8 mouse cellular contexts compared by ENCODE assay signal in genomic region chr12:111386642-111387120, GRCm38 (mm10). TPM values are rescaled to one million over a fixed set of nuclear protein-coding genes. Genes with fewer than 3 reads are reported as not detected.
DNase-seq lines count a peak whose midpoint lies in the region; ATAC-seq and TF ChIP-seq lines count a peak whose summit lies in the region.

No protein-coding gene starts in this region.

- peak; percentile 88 for ATAC-seq in intestine, embryonic 14.5 days (replicated peaks; ENCODE audit: low FRiP score, low TSS enrichment, low read depth)
- peak; percentile 75 for ATAC-seq in liver, embryonic 13.5 days (ENCODE audit: low read depth)
- ATAC-seq in hindbrain, embryonic 14.5 days (ENCODE audit: low FRiP score) = no peak
- no peak for ATAC-seq in forebrain, embryonic 11.5 days (replicated peaks; ENCODE audit: low FRiP score)

- no peaks in the 10 kb centered on the region for H3K4me1 ChIP-seq in spleen, adult 2 months (ENCODE audit: control insufficient read depth, insufficient read depth, insufficient read length)
- H3K4me1 ChIP-seq in intestine, embryonic 14.5 days (replicated peaks; ENCODE audit: control insufficient read depth, insufficient read depth, low read length) = peaks cover 7% of the 10 kb centered on the region
- H3K4me1 ChIP-seq in liver, embryonic 13.5 days (replicated peaks) = peaks cover 6% of the 10 kb centered on the region; the same call in 1 of the 2 replicates
- H3K4me1 ChIP-seq in hindbrain, embryonic 14.5 days (replicated peaks; ENCODE audit: control insufficient read depth, insufficient read depth, low read length) = no peaks in the 10 kb centered on the region
- no peaks in the 10 kb centered on the region for H3K4me1 ChIP-seq in forebrain, embryonic 11.5 days (replicated peaks; ENCODE audit: control insufficient read depth, insufficient read depth, low read length)

- H3K9me3 ChIP-seq in intestine, embryonic 14.5 days (ENCODE audit: control insufficient read depth, low read length) = no peaks in the 10 kb centered on the region
- H3K9me3 ChIP-seq in liver, embryonic 13.5 days (replicated peaks) = no peaks in the 10 kb centered on the region
- H3K9me3 ChIP-seq in hindbrain, embryonic 14.5 days (ENCODE audit: control insufficient read depth, low read length) = no peaks in the 10 kb centered on the region
- H3K9me3 ChIP-seq in forebrain, embryonic 11.5 days (ENCODE audit: control insufficient read depth, low read length) = no peaks in the 10 kb centered on the region

- no peak for DNase-seq in spleen, adult 2 months (ENCODE audit: low read depth in 1 of 2, low spot score in 2 of 2)
- DNase-seq in spleen, adult 12 weeks (ENCODE audit: low spot score) = no peak
- peak; percentile 67 for DNase-seq in intestine, embryonic 14.5 days (ENCODE audit: low spot score)
- no peak for DNase-seq in liver, embryonic 13.5 days
- no peak for DNase-seq in urinary bladder, adult 18-20 months (ENCODE audit: low spot score in 2 of 2)
- no peak for DNase-seq in cerebellum, adult 11-12 months
- no peak for DNase-seq in hindbrain, embryonic 14.5 days (ENCODE audit: low spot score)
- no peak for DNase-seq in forebrain, embryonic 11.5 days (ENCODE audit: low spot score)

- H3K9ac ChIP-seq in intestine, embryonic 14.5 days (ENCODE audit: low read length) = no peak overlapping the region
- H3K9ac ChIP-seq in liver, embryonic 13.5 days = no peak overlapping the region
- no peak overlapping the region for H3K9ac ChIP-seq in hindbrain, embryonic 14.5 days
- H3K9ac ChIP-seq in forebrain, embryonic 11.5 days (ENCODE audit: low read length) = no peak overlapping the region

- H3K4me3 ChIP-seq in spleen, adult 2 months (ENCODE audit: extremely low read depth, insufficient read depth, insufficient read length) = no peak overlapping the region
- no peak overlapping the region for H3K4me3 ChIP-seq in intestine, embryonic 14.5 days (ENCODE audit: low read depth, low read length)
- H3K4me3 ChIP-seq in liver, embryonic 13.5 days (replicated peaks) = no peak overlapping the region
- H3K4me3 ChIP-seq in hindbrain, embryonic 14.5 days (replicated peaks; ENCODE audit: low read length) = no peak overlapping the region
- H3K4me3 ChIP-seq in forebrain, embryonic 11.5 days (ENCODE audit: low read depth, low read length) = no peak overlapping the region

- peak overlapping the region; percentile 16; the same call in 1 of the 2 replicates for H3K27ac ChIP-seq in spleen, adult 2 months (ENCODE audit: insufficient read depth, low read length)
- peak overlapping the region; percentile 29; the same call in 1 of the 2 replicates for H3K27ac ChIP-seq in intestine, embryonic 14.5 days (ENCODE audit: low read depth)
- no peak overlapping the region; the same call in 1 of the 2 replicates for H3K27ac ChIP-seq in liver, embryonic 13.5 days
- no peak overlapping the region for H3K27ac ChIP-seq in hindbrain, embryonic 14.5 days
- no peak overlapping the region for H3K27ac ChIP-seq in forebrain, embryonic 11.5 days (ENCODE audit: low read depth, low read length)

- H3K4me2 ChIP-seq in intestine, embryonic 14.5 days (ENCODE audit: low read length) = no peak overlapping the region
- H3K4me2 ChIP-seq in liver, embryonic 13.5 days = no peak overlapping the region
- no peak overlapping the region for H3K4me2 ChIP-seq in hindbrain, embryonic 14.5 days (replicated peaks)
- no peak overlapping the region for H3K4me2 ChIP-seq in forebrain, embryonic 11.5 days (ENCODE audit: low read depth, low read length, severe bottlenecking)

- H3K36me3 ChIP-seq in spleen, adult 2 months (ENCODE audit: control insufficient read depth, insufficient read depth, low read length) = no peaks in the 10 kb centered on the region
- no peaks in the 10 kb centered on the region for H3K36me3 ChIP-seq in intestine, embryonic 14.5 days (ENCODE audit: control insufficient read depth, insufficient read depth, low read length)
- no peaks in the 10 kb centered on the region for H3K36me3 ChIP-seq in liver, embryonic 13.5 days
- H3K36me3 ChIP-seq in hindbrain, embryonic 14.5 days (replicated peaks; ENCODE audit: control insufficient read depth, insufficient read depth) = no peaks in the 10 kb centered on the region
- no peaks in the 10 kb centered on the region for H3K36me3 ChIP-seq in forebrain, embryonic 11.5 days (ENCODE audit: control insufficient read depth, insufficient read depth, low read length)

- no peak for TF ChIP-seq POLR2A in spleen, adult 2 months (IDR thresholded peaks at IDR 0.05; ENCODE audit: low read depth, low read length)

- TF ChIP-seq CTCF in spleen, adult 2 months (IDR thresholded peaks at IDR 0.05; ENCODE audit: extremely low read depth, insufficient read depth, insufficient read length, insufficient replicate concordance) = no peak

- 30% methylated on average over 8 of the region's 8 CpGs for WGBS in spleen, adult 2 months
- 43% methylated on average over 8 of the region's 8 CpGs for WGBS in intestine, embryonic 14.5 days
- 36% methylated on average over 8 of the region's 8 CpGs for WGBS in liver, embryonic 13.5 days (ENCODE audit: insufficient replicate concordance)
- WGBS in hindbrain, embryonic 14.5 days = 64% methylated on average over 8 of the region's 8 CpGs
- WGBS in forebrain, embryonic 11.5 days = 75% methylated on average over 8 of the region's 8 CpGs

- no peaks in the 10 kb centered on the region for H3K27me3 ChIP-seq in spleen, adult 2 months (ENCODE audit: control insufficient read depth, insufficient read depth, low read length)
- no peaks in the 10 kb centered on the region for H3K27me3 ChIP-seq in intestine, embryonic 14.5 days (replicated peaks; ENCODE audit: control insufficient read depth, insufficient read depth, low read length)
- peaks cover 22% of the 10 kb centered on the region for H3K27me3 ChIP-seq in liver, embryonic 13.5 days
- no peaks in the 10 kb centered on the region for H3K27me3 ChIP-seq in hindbrain, embryonic 14.5 days (ENCODE audit: control insufficient read depth, insufficient read depth, low read length)
- H3K27me3 ChIP-seq in forebrain, embryonic 11.5 days (ENCODE audit: control insufficient read depth, insufficient read depth, low read length) = no peaks in the 10 kb centered on the region

RNA-seq across cellular contexts. Expression of gene Cdc42bpb, which starts 9.2 kb away (rescaled TPM):
- 78.4 and 91.2 TPM in 2 replicates for polyA plus RNA-seq in spleen, adult 2 months (2012; rRNA removed)
- polyA plus RNA-seq in intestine, embryonic 14.5 days (2014; fragmentation: Nextera tagmentation; extraction: Ambion mirVana) = 48.2 and 49.0 TPM in 2 replicates
- 5.9 and 6.7 TPM in 2 replicates for polyA plus RNA-seq in liver, embryonic 13.5 days (2015; fragmentation: Nextera tagmentation; extraction: Ambion mirVana)
- 48.1 and 48.3 TPM in 2 replicates for polyA plus RNA-seq in hindbrain, embryonic 14.5 days (2014; fragmentation: Nextera tagmentation; extraction: Ambion mirVana)
- 42.7 and 44.0 TPM in 2 replicates for polyA plus RNA-seq in forebrain, embryonic 11.5 days (2014; fragmentation: Nextera tagmentation; extraction: Ambion mirVana)

RNA-seq across cellular contexts. Expression of gene Lbhd2, which starts 19.9 kb away (rescaled TPM):
- 2.0 and 3.5 TPM in 2 replicates for polyA plus RNA-seq in spleen, adult 2 months (2012; rRNA removed)
- polyA plus RNA-seq in intestine, embryonic 14.5 days (2014; fragmentation: Nextera tagmentation; extraction: Ambion mirVana) = 1.3 and 2.9 TPM in 2 replicates
- not detected in 2 replicates for polyA plus RNA-seq in liver, embryonic 13.5 days (2015; fragmentation: Nextera tagmentation; extraction: Ambion mirVana)
- 0.72 and 1.3 TPM in 2 replicates for polyA plus RNA-seq in hindbrain, embryonic 14.5 days (2014; fragmentation: Nextera tagmentation; extraction: Ambion mirVana)
- not detected in 2 replicates for polyA plus RNA-seq in forebrain, embryonic 11.5 days (2014; fragmentation: Nextera tagmentation; extraction: Ambion mirVana)

RNA-seq across cellular contexts. Expression of gene Exoc3l4, which starts 30.1 kb away (rescaled TPM):
- polyA plus RNA-seq in spleen, adult 2 months (2012; rRNA removed) = 36.2 and 50.4 TPM in 2 replicates
- 8.5 and 10.2 TPM in 2 replicates for polyA plus RNA-seq in intestine, embryonic 14.5 days (2014; fragmentation: Nextera tagmentation; extraction: Ambion mirVana)
- 15.5 and 18.6 TPM in 2 replicates for polyA plus RNA-seq in liver, embryonic 13.5 days (2015; fragmentation: Nextera tagmentation; extraction: Ambion mirVana)
- 1.7 and 1.8 TPM in 2 replicates for polyA plus RNA-seq in hindbrain, embryonic 14.5 days (2014; fragmentation: Nextera tagmentation; extraction: Ambion mirVana)
- polyA plus RNA-seq in forebrain, embryonic 11.5 days (2014; fragmentation: Nextera tagmentation; extraction: Ambion mirVana) = 3.0 and 3.3 TPM in 2 replicates

RNA-seq across cellular contexts. Expression of gene Tnfaip2, which starts 55.6 kb away (rescaled TPM):
- polyA plus RNA-seq in spleen, adult 2 months (2012; rRNA removed) = 46.4 and 51.9 TPM in 2 replicates
- 3.2 and 5.0 TPM in 2 replicates for polyA plus RNA-seq in intestine, embryonic 14.5 days (2014; fragmentation: Nextera tagmentation; extraction: Ambion mirVana)
- 92.1 and 96.6 TPM in 2 replicates for polyA plus RNA-seq in liver, embryonic 13.5 days (2015; fragmentation: Nextera tagmentation; extraction: Ambion mirVana)
- 0.42 and 0.79 TPM in 2 replicates for polyA plus RNA-seq in hindbrain, embryonic 14.5 days (2014; fragmentation: Nextera tagmentation; extraction: Ambion mirVana)
- 1.5 and 2.0 TPM in 2 replicates for polyA plus RNA-seq in forebrain, embryonic 11.5 days (2014; fragmentation: Nextera tagmentation; extraction: Ambion mirVana)

Comparison
In these comparisons a context has a peak if more than half of its experiments do, and no peak if none do; other contexts are left out.
1. H3K27ac ChIP-seq: peak in spleen, adult 2 months (single experiment) and intestine, embryonic 14.5 days (single experiment); none in liver, embryonic 13.5 days (single experiment), hindbrain, embryonic 14.5 days (single experiment) and forebrain, embryonic 11.5 days (single experiment).
2. ATAC-seq: peak in intestine, embryonic 14.5 days (single experiment) and liver, embryonic 13.5 days (single experiment); none in hindbrain, embryonic 14.5 days (single experiment) and forebrain, embryonic 11.5 days (single experiment).